Mouse (Mus musculus) embryo, embryonic 10.5 days (tissue): ENCODE data around the gene Six1.
"Not testable (repeated sequence)": the region's sequence is repeated elsewhere in the genome, so short reads cannot be mapped to it uniquely, and the experiment has no call there.

Experiments
- DNase-seq: peaks from one replicate; pipeline ENCODE4 v3.0.0-alpha.2; 2015; ENCODE audit warnings: low spot score

The Six1 gene

GRCm38 (mm10) chr12:73034901-73035895, 18.5 kb downstream of the Six1 start:
- DNase-seq: peak; percentile 77

GRCm38 (mm10) chr12:73032665-73033064, 21.0 kb downstream of the Six1 start:
- DNase-seq: no peak

GRCm38 (mm10) chr12:73031315-73031714, 22.4 kb downstream of the Six1 start:
- DNase-seq: no peak

- DNase-seq: no peak
These were observed 28.2 kb downstream of the Six1 start for GRCm38 (mm10) chr12:73025490-73025889.

- peak; percentile 90 for DNase-seq
These were observed 32.7 kb downstream of the Six1 start for GRCm38 (mm10) chr12:73020941-73021340.

GRCm38 (mm10) chr12:73020422-73020821, 33.3 kb downstream of the Six1 start:
- DNase-seq: no peak

GRCm38 (mm10) chr12:73018838-73019237, 34.8 kb downstream of the Six1 start:
- no peak for DNase-seq

- DNase-seq: no peak
These were observed 37.5 kb downstream of the Six1 start for GRCm38 (mm10) chr12:73016171-73016570.

- no peak for DNase-seq
These were observed 39.4 kb downstream of the Six1 start for GRCm38 (mm10) chr12:73014311-73014710.

- no peak for DNase-seq
These were observed 40.9 kb downstream of the Six1 start for GRCm38 (mm10) chr12:73012824-73013223.

- DNase-seq: no peak
These were observed 41.4 kb downstream of the Six1 start for GRCm38 (mm10) chr12:73012136-73012785.

GRCm38 (mm10) chr12:73002903-73003302, 50.8 kb downstream of the Six1 start:
- DNase-seq: not testable (repeated sequence)

- DNase-seq: not testable (repeated sequence)
These were observed 51.4 kb downstream of the Six1 start for GRCm38 (mm10) chr12:73002281-73002680.

GRCm38 (mm10) chr12:72998105-72999001, 55.3 kb downstream of the Six1 start:
- DNase-seq: no peak

GRCm38 (mm10) chr12:72996646-72997045, 57.0 kb downstream of the Six1 start:
- DNase-seq: no peak
